18 mouse cellular contexts compared by ENCODE assay signal in genomic region chr8:70801830-70802229, GRCm38 (mm10). TPM values are rescaled to one million over a fixed set of nuclear protein-coding genes. Genes with fewer than 3 reads are reported as not detected.
"Had no signal": no experiment of that assay in that cellular context is flagged by ENCODE, and none has a peak within 500 bp of the region (broad histone marks: within the 10 kb centered on the region; RNA-seq: fewer than 3 reads in every experiment).

No protein-coding gene starts in this region.

- H3K4me3 ChIP-seq: liver, embryonic 13.5 days; liver, embryonic 15.5 days; lung, embryonic 15.5 days; midbrain, embryonic 12.5 days; neural tube, embryonic 13.5 days; neural tube, embryonic 15.5 days had no signal

- H3K27ac ChIP-seq: liver, embryonic 13.5 days; liver, embryonic 15.5 days; lung, embryonic 15.5 days; macrophage; midbrain, embryonic 12.5 days; neural tube, embryonic 13.5 days; neural tube, embryonic 15.5 days had no signal

- H3K9me3 ChIP-seq: liver, embryonic 13.5 days; liver, embryonic 15.5 days; lung, embryonic 15.5 days; midbrain, embryonic 12.5 days; neural tube, embryonic 13.5 days; neural tube, embryonic 15.5 days had no signal

- H3K4me2 ChIP-seq: liver, embryonic 13.5 days; liver, embryonic 15.5 days; lung, embryonic 15.5 days; midbrain, embryonic 12.5 days; neural tube, embryonic 13.5 days; neural tube, embryonic 15.5 days had no signal

- ATAC-seq: liver, postnatal 0 days; lung, postnatal 0 days had no signal

- H3K36me3 ChIP-seq: liver, embryonic 13.5 days; liver, embryonic 15.5 days; lung, embryonic 15.5 days; midbrain, embryonic 12.5 days; neural tube, embryonic 13.5 days; neural tube, embryonic 15.5 days had no signal

- DNase-seq: liver, embryonic 13.5 days; liver, postnatal 0 days; lung, adult 2 months; lung, postnatal 14 days; midbrain, embryonic 14.5 days; retina, postnatal 1 day; right cerebral cortex, postnatal 4 days; spleen, adult 18-20 months had no signal

RNA-seq across cellular contexts. Expression of gene Il12rb1, which starts 6.4 kb away (rescaled TPM):
- total RNA-seq: midbrain, postnatal 0 days had no signal
- polyA plus RNA-seq: midbrain, postnatal 0 days; neural tube, embryonic 11.5 days; neural tube, embryonic 13.5 days; stomach, embryonic 14.5 days had no signal
